Mouse (Mus musculus) limb, embryonic 14.5 days (tissue): Measurements from ENCODE around the gene Apba2. TPM values are rescaled to one million over a fixed set of nuclear protein-coding genes. Genes with fewer than 3 reads are reported as not detected.

Experiments
- ATAC-seq: fragments of 200-750 bp; cut with Nextera tagmentation; 2 replicates; pipeline ENCODE4 v1.8.0; 2017; ENCODE audit warnings: low read depth, moderate number of reproducible peaks, moderate TSS enrichment; ENCODE audit not compliant: low FRiP score
- DNase-seq: peaks from one replicate; pipeline ENCODE4 v3.0.0-alpha.2; 2015; ENCODE audit warnings: low spot score
- H3K27ac ChIP-seq: fragments of 300-500 bp; sonication (generic); replicated peaks from 2 replicates; pipeline ENCODE4 v1.5.1; 2014; ENCODE audit warnings: low read depth, mild to moderate bottlenecking, low read length, moderate library complexity, mixed read lengths
- H3K27me3 ChIP-seq: fragments of 300-500 bp; sonication (generic); 2 replicates; pipeline ENCODE4 v1.6.1; 2014; ENCODE audit warnings: low read length, mixed read lengths; ENCODE audit not compliant: control insufficient read depth, insufficient read depth
- H3K36me3 ChIP-seq: fragments of 300-500 bp; sonication (generic); 2 replicates; pipeline ENCODE4 v1.6.1; 2014; ENCODE audit warnings: mild to moderate bottlenecking, low read length, moderate library complexity, mixed read lengths; ENCODE audit not compliant: control insufficient read depth, insufficient read depth
- H3K4me1 ChIP-seq: fragments of 300-500 bp; sonication (generic); 2 replicates; pipeline ENCODE4 v1.6.1; 2014; ENCODE audit warnings: antibody characterized with exemption, low read length, mixed read lengths; ENCODE audit not compliant: control insufficient read depth, insufficient read depth
- H3K4me2 ChIP-seq: fragments of 300-500 bp; sonication (generic); replicated peaks from 2 replicates; pipeline ENCODE4 v1.6.1; 2014; ENCODE audit warnings: low read depth, mild to moderate bottlenecking, low read length, moderate library complexity; ENCODE audit not compliant: severe bottlenecking
- H3K4me3 ChIP-seq: fragments of 300-500 bp; sonication (generic); replicated peaks from 2 replicates; pipeline ENCODE4 v1.5.1; 2014; ENCODE audit warnings: low read length
- H3K9ac ChIP-seq: fragments of 300-500 bp; sonication (generic); 2 replicates; pipeline ENCODE4 v1.6.1; 2014; ENCODE audit warnings: mild to moderate bottlenecking, low read depth, low read length, moderate library complexity; ENCODE audit not compliant: severe bottlenecking
- H3K9me3 ChIP-seq: fragments of 300-500 bp; sonication (generic); 2 replicates; pipeline ENCODE4 v1.6.1; 2016; ENCODE audit warnings: low read length; ENCODE audit not compliant: control insufficient read depth
- POLR2A ChIP-seq: fragments of 200-500 bp; IDR thresholded peaks from 2 replicates; pipeline ENCODE4 v1.8.0; 2012; ENCODE audit warnings: inconsistent platforms, mild to moderate bottlenecking, moderate library complexity, borderline replicate concordance; ENCODE audit not compliant: insufficient read depth, insufficient read length; ENCODE audit errors: extremely low read depth
- WGBS: fragments of 180-500 bp; shearing (Covaris S2); extraction: QIAGEN DNeasy Blood & Tissue Kit; methylation state at CpG from one replicate; pipeline ENCODE4 v1.1.7; 2014; 5-methylcytosine and 5-hydroxymethylcytosine counted together
- polyA plus RNA-seq, 2 experiments: library from polyadenylated mRNA; depleted of rRNA in 1 of 2; stranded (reverse) in 1 of 2; unstranded in 1 of 2; fragments of >200 nt; fragmentation: Nextera tagmentation in 1 of 2; extraction: Ambion mirVana in 1 of 2; gene quantifications; 2 replicates each; pipeline versions ENCODE4 v1.2.1 to v1.2.3; 2012 to 2014

Apba2 gene
- polyA plus RNA-seq, 2 experiments: 7.4 to 10.3 TPM

DNA sequence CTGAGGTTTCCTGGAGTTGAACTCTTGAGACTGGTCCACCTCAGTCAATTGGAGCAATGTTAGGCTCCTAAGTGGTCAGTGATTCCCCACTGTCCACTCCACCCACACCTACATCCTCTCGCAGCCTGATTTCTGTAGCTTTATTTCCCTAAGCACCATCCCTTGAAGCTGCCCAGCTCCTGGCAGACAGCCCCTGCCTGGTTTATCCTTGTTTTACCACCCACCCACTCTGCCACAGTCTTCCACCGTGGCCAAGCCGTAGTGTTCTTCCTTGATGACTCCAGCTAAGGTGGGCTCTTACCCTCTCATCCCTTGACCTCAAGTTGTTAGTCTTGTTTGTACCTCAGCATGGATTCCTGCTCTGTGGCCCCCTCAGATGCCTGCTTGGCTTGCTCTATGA lies 4.1 kb downstream of the Apba2 start:
- Histone ChIP-seq H3K4me3 (no peak overlapping the region), H3K27me3 (peaks cover 30% of the 10 kb centered on the region; the same call in 1 of the 2 replicates), H3K36me3 (no peaks in the 10 kb centered on the region), H3K4me2 (no peak overlapping the region), H3K9ac (no peak overlapping the region), H3K9me3 (no peaks in the 10 kb centered on the region), H3K4me1 (no peaks in the 10 kb centered on the region), H3K27ac (no peak overlapping the region)
- no peak for DNase-seq
- no peak for ATAC-seq
- TF ChIP-seq POLR2A: no peak
- 87% methylated on average over 3 of the region's 3 CpGs for WGBS

- ATAC-seq (no peak), DNase-seq (no peak)
- WGBS: 83% methylated on average over 7 of the region's 7 CpGs
- Histone ChIP-seq H3K9ac (no peak overlapping the region), H3K27ac (no peak overlapping the region), H3K27me3 (0 out of 2 replicates have a peak, but pooled peaks cover under 1% of the 10 kb centered on the region), H3K36me3 (no peaks in the 10 kb centered on the region), H3K4me3 (no peak overlapping the region), H3K4me2 (no peak overlapping the region), H3K9me3 (no peaks in the 10 kb centered on the region), H3K4me1 (no peaks in the 10 kb centered on the region)
- no peak for TF ChIP-seq POLR2A
Observed at GRCm38 (mm10) chr7:64508826-64509225, 7.3 kb downstream of the Apba2 start.

DNA sequence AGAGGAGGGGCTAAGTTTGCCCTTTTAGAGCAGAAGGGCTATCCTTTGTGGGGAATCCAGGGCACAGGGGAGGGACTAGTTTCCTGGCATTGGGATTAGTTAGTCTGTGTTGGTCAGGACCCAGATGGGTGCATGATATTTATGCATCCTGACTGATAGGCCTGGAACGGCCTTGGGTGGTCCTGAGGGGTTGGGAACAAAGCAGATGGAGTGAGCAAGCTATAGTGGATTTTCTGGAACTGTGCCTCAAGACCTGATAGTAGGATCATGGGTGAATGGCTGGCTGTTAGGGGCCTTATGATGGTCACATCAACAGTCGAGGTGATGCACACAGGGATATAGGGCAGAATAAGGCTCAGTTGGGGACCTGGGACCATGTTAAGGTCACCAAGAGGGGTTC lies 8.4 kb downstream of the Apba2 start:
- WGBS: 89% methylated on average over 2 of the region's 2 CpGs
- no peak for ATAC-seq
- no peak overlapping the region for H3K4me2 ChIP-seq
- TF ChIP-seq POLR2A: no peak
- DNase-seq: no peak
- H3K27ac ChIP-seq: no peak overlapping the region
- H3K9ac ChIP-seq: no peak overlapping the region
- no peak overlapping the region for H3K4me3 ChIP-seq
- H3K4me1 ChIP-seq: no peaks in the 10 kb centered on the region
- no peaks in the 10 kb centered on the region for H3K9me3 ChIP-seq
- H3K27me3 ChIP-seq: no peaks in the 10 kb centered on the region
- no peaks in the 10 kb centered on the region for H3K36me3 ChIP-seq

DNA sequence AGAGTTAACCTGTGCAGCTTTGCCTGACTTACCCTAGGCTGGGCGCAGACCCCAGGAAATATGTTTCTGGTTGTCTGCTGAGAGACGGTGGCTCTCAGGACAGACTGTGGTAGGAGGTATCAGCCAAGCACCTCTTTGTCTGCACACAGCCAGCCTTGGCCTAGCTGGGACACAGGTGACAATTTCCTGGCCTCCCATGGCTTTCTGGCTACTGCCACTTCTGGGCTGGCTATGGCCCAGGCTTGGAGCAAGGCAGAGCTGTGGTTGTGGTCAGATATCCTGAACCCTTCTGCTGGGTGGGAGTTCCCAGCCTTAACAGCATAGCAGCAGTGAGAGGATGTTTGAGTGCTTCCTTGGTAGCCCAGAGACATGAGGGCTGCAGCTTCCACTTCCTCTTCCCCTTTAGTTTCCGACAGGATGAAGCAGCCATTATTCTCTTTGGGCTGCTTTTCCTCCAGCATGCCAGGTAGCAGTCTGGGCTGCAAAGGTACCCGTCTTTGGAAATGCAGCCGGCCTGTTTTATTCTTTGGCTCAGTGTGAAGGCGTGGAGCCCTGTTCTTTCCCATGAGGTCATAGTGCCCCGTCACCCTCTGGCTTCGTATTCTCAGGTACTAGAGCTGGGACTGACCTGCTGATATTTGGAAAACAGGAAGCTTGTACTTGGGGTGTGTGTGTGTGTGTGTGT lies 9.2 kb downstream of the Apba2 start:
- H3K36me3 ChIP-seq: no peaks in the 10 kb centered on the region
- DNase-seq (no peak), ATAC-seq (no peak)
- no peak overlapping the region for H3K27ac ChIP-seq
- no peaks in the 10 kb centered on the region for H3K9me3 ChIP-seq
- WGBS: 67% methylated on average over 8 of the region's 8 CpGs
- no peak overlapping the region for H3K4me2 ChIP-seq
- no peak overlapping the region for H3K4me3 ChIP-seq
- H3K4me1 ChIP-seq: no peaks in the 10 kb centered on the region
- no peaks in the 10 kb centered on the region for H3K27me3 ChIP-seq
- no peak overlapping the region for H3K9ac ChIP-seq
- TF ChIP-seq POLR2A: no peak

GRCm38 (mm10) chr7:64513621-64514020 lies 12.1 kb downstream of the Apba2 start:
- H3K27me3 ChIP-seq: no peaks in the 10 kb centered on the region
- no peak overlapping the region for H3K27ac ChIP-seq
- ATAC-seq (no peak), DNase-seq (no peak)
- H3K4me1 ChIP-seq: no peaks in the 10 kb centered on the region
- no peaks in the 10 kb centered on the region for H3K9me3 ChIP-seq
- no peak overlapping the region for H3K9ac ChIP-seq
- H3K4me2 ChIP-seq: no peak overlapping the region
- H3K4me3 ChIP-seq: no peak overlapping the region
- 89% methylated on average over 3 of the region's 3 CpGs for WGBS
- TF ChIP-seq POLR2A: no peak
- no peaks in the 10 kb centered on the region for H3K36me3 ChIP-seq
